Mouse (Mus musculus): ENCODE data around the gene Scube1.

Scube1 gene

GRCm38 (mm10) chr15:83566006-83566405 is 158.8 kb downstream of the Scube1 start:
- CTCF ChIA-PET = no interaction called here

GRCm38 (mm10) chr15:83565434-83565833 is 159.4 kb downstream of the Scube1 start:
- CTCF ChIA-PET = no interaction called here

- CTCF ChIA-PET = interaction anchor here (0.6 kb wide), 1 partner anchor 15 kb away, joined by 3 read pairs; no protein-coding TSS in a partner anchor
These were observed 160.8 kb downstream of the Scube1 start for GRCm38 (mm10) chr15:83563857-83564651.

GRCm38 (mm10) chr15:83563327-83563856 is 161.4 kb downstream of the Scube1 start, which contains the start of the genes Tspo and Mcat:
Gene Tspo, plus strand, starts transcription at chr15:83563592.
Gene Mcat, minus strand, starts transcription at chr15:83563787.
- CTCF ChIA-PET = no interaction called here

GRCm38 (mm10) chr15:83562626-83563270 is 162.1 kb downstream of the Scube1 start:
- CTCF ChIA-PET = no interaction called here

- CTCF ChIA-PET = interaction anchor here (0.7 to 1.1 kb wide), 3 partner anchors 10 to 113 kb away, joined by 3 to 7 read pairs (median 3); no protein-coding TSS in a partner anchor
These were observed 163.8 kb downstream of the Scube1 start for GRCm38 (mm10) chr15:83560941-83561477.

GRCm38 (mm10) chr15:83555161-83555974 is 169.5 kb downstream of the Scube1 start:
- CTCF ChIA-PET = interaction anchor here (0.6 to 1.1 kb wide), 3 partner anchors 7 to 43 kb away, joined by 3 to 4 read pairs (median 3); no protein-coding TSS in a partner anchor
